Mouse (Mus musculus) stomach, postnatal 0 days (tissue): ENCODE results near the gene Usp4.

Experiments
- CTCF ChIP-seq: IDR thresholded peaks from 2 replicates; pipeline ENCODE4 v1.5.1; 2016; ENCODE audit warnings: antibody characterized with exemption, low read depth, mild to moderate bottlenecking, moderate library complexity
- EP300 ChIP-seq: optimal IDR thresholded peaks from 2 replicates; pipeline ENCODE3; 2016; ENCODE audit warnings: antibody characterized with exemption

GRCm38 (mm10) chr9:108343331-108343730 is 4.3 kb upstream of the Usp4 start:
- TF ChIP-seq CTCF (no peak), EP300 (no peak)
